Mouse (Mus musculus) olfactory bulb, adult 2 months (tissue): ENCODE measurements at regions not wholly inside any gene's neighbourhood (a gene's known extent, or its start where the extent isn't known, plus 50 kb on each side); places are given as distances from the start of the nearest gene placed in this dataset.

ENCODE experiments used
- CTCF ChIP-seq: fragments of 200-500 bp; IDR thresholded peaks from 2 replicates; pipeline ENCODE4 v1.5.1; 2012; ENCODE audit warnings: low read depth, mild to moderate bottlenecking, low read length, moderate library complexity; ENCODE audit not compliant: insufficient read depth
- POLR2A ChIP-seq: fragments of 200-500 bp; IDR thresholded peaks from 2 replicates; pipeline ENCODE4 v1.6.1; 2012; ENCODE audit warnings: mild to moderate bottlenecking, low read depth, low read length, moderate library complexity; ENCODE audit not compliant: insufficient read depth

GRCm38 (mm10) chr8:126139546-126139870, 144.5 kb downstream of the Kcnk1 start:
- TF ChIP-seq POLR2A = no peak
- no peak for TF ChIP-seq CTCF
